Mouse (Mus musculus) limb, embryonic 14.5 days (tissue): ENCODE data around the gene Mettl6. TPM values are rescaled to one million over a fixed set of nuclear protein-coding genes. Genes with fewer than 3 reads are reported as not detected.

ENCODE experiments used
- ATAC-seq: fragments of 200-750 bp; cut with Nextera tagmentation; 2 replicates; pipeline ENCODE4 v1.8.0; 2017; ENCODE audit warnings: low read depth, moderate number of reproducible peaks, moderate TSS enrichment; ENCODE audit not compliant: low FRiP score
- DNase-seq: peaks from one replicate; pipeline ENCODE4 v3.0.0-alpha.2; 2015; ENCODE audit warnings: low spot score
- H3K27ac ChIP-seq: fragments of 300-500 bp; sonication (generic); replicated peaks from 2 replicates; pipeline ENCODE4 v1.5.1; 2014; ENCODE audit warnings: low read depth, mild to moderate bottlenecking, low read length, moderate library complexity, mixed read lengths
- H3K27me3 ChIP-seq: fragments of 300-500 bp; sonication (generic); 2 replicates; pipeline ENCODE4 v1.6.1; 2014; ENCODE audit warnings: low read length, mixed read lengths; ENCODE audit not compliant: control insufficient read depth, insufficient read depth
- H3K36me3 ChIP-seq: fragments of 300-500 bp; sonication (generic); 2 replicates; pipeline ENCODE4 v1.6.1; 2014; ENCODE audit warnings: mild to moderate bottlenecking, low read length, moderate library complexity, mixed read lengths; ENCODE audit not compliant: control insufficient read depth, insufficient read depth
- H3K4me1 ChIP-seq: fragments of 300-500 bp; sonication (generic); 2 replicates; pipeline ENCODE4 v1.6.1; 2014; ENCODE audit warnings: antibody characterized with exemption, low read length, mixed read lengths; ENCODE audit not compliant: control insufficient read depth, insufficient read depth
- H3K4me2 ChIP-seq: fragments of 300-500 bp; sonication (generic); replicated peaks from 2 replicates; pipeline ENCODE4 v1.6.1; 2014; ENCODE audit warnings: low read depth, mild to moderate bottlenecking, low read length, moderate library complexity; ENCODE audit not compliant: severe bottlenecking
- H3K4me3 ChIP-seq: fragments of 300-500 bp; sonication (generic); replicated peaks from 2 replicates; pipeline ENCODE4 v1.5.1; 2014; ENCODE audit warnings: low read length
- H3K9ac ChIP-seq: fragments of 300-500 bp; sonication (generic); 2 replicates; pipeline ENCODE4 v1.6.1; 2014; ENCODE audit warnings: mild to moderate bottlenecking, low read depth, low read length, moderate library complexity; ENCODE audit not compliant: severe bottlenecking
- H3K9me3 ChIP-seq: fragments of 300-500 bp; sonication (generic); 2 replicates; pipeline ENCODE4 v1.6.1; 2016; ENCODE audit warnings: low read length; ENCODE audit not compliant: control insufficient read depth
- POLR2A ChIP-seq: fragments of 200-500 bp; IDR thresholded peaks from 2 replicates; pipeline ENCODE4 v1.8.0; 2012; ENCODE audit warnings: inconsistent platforms, mild to moderate bottlenecking, moderate library complexity, borderline replicate concordance; ENCODE audit not compliant: insufficient read depth, insufficient read length; ENCODE audit errors: extremely low read depth
- WGBS: fragments of 180-500 bp; shearing (Covaris S2); extraction: QIAGEN DNeasy Blood & Tissue Kit; methylation state at CpG from one replicate; pipeline ENCODE4 v1.1.7; 2014; 5-methylcytosine and 5-hydroxymethylcytosine counted together
- polyA plus RNA-seq, 2 experiments: library from polyadenylated mRNA; depleted of rRNA in 1 of 2; stranded (reverse) in 1 of 2; unstranded in 1 of 2; fragments of >200 nt; fragmentation: Nextera tagmentation in 1 of 2; extraction: Ambion mirVana in 1 of 2; gene quantifications; 2 replicates each; pipeline versions ENCODE4 v1.2.1 to v1.2.3; 2012 to 2014

Gene Mettl6
- polyA plus RNA-seq, 2 experiments: 31.3 to 59.8 TPM

DNA sequence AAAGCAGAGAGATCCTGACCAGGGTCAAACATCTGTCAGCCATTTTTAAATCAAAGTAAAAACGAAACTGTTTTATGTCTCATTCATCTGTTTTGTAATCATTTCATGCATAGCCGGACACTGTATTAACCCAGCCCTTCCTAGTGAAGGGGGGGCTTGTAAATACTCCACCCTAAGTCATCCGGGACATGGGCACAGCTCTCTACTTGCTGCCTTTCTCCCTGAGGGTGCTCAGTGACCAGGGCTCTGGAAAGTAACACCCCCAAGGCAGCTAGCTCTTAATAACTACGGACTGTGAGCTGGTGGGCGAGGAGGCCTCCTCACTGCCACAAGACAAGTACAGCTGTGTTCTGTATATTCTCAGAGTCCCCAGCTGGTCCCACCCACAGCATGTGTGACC, 45.8 kb downstream of the Mettl6 start:
- Histone ChIP-seq H3K9ac (no peak overlapping the region), H3K9me3 (no peaks in the 10 kb centered on the region), H3K27me3 (no peaks in the 10 kb centered on the region), H3K36me3 (no peaks in the 10 kb centered on the region), H3K4me3 (no peak overlapping the region), H3K4me1 (no peaks in the 10 kb centered on the region), H3K4me2 (no peak overlapping the region), H3K27ac (no peak overlapping the region)
- no peak for ATAC-seq
- no peak for DNase-seq
- TF ChIP-seq POLR2A: no peak
- WGBS: 45% methylated on average over 5 of the region's 5 CpGs

- no peak for TF ChIP-seq POLR2A
- Histone ChIP-seq H3K27ac (no peak overlapping the region), H3K4me1 (0 out of 2 replicates have a peak, but pooled peaks cover 2% of the 10 kb centered on the region), H3K36me3 (no peaks in the 10 kb centered on the region), H3K9me3 (no peaks in the 10 kb centered on the region), H3K4me2 (no peak overlapping the region), H3K9ac (no peak overlapping the region), H3K4me3 (no peak overlapping the region), H3K27me3 (no peaks in the 10 kb centered on the region)
- 54% methylated on average over 6 of the region's 6 CpGs for WGBS
- no peak for DNase-seq
- no peak for ATAC-seq
These were observed 51.2 kb downstream of the Mettl6 start for GRCm38 (mm10) chr14:31443616-31444015.

- Histone ChIP-seq H3K36me3 (no peaks in the 10 kb centered on the region), H3K4me3 (no peak overlapping the region), H3K4me1 (0 out of 2 replicates have a peak, but pooled peaks cover 2% of the 10 kb centered on the region), H3K27ac (no peak overlapping the region), H3K27me3 (no peaks in the 10 kb centered on the region), H3K4me2 (no peak overlapping the region), H3K9me3 (no peaks in the 10 kb centered on the region), H3K9ac (no peak overlapping the region)
- no peak for ATAC-seq
- WGBS: 80% methylated on average over 6 of the region's 6 CpGs
- TF ChIP-seq POLR2A: no peak
- DNase-seq: no peak
These were observed 54.1 kb downstream of the Mettl6 start for GRCm38 (mm10) chr14:31440725-31441124.

DNA sequence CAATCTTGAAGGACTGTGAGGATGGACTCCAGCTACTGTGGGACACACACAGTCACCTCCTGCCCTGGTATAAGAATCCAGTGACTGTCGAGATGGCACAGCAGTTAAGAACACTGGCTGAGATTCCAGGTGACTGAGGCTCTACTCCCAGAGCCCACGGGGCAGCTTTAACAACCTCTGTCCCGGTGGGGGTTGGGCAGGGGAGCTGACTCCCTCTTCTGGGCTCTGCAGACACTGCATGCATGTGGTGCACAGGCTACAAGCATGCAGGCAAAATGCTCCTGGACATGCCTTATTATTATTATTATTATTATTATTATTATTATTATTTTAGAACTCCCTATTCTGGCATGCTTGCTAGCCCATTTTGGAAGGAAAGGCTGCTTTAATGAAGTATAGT, 54.6 kb downstream of the Mettl6 start:
- Histone ChIP-seq H3K27ac (no peak overlapping the region), H3K36me3 (no peaks in the 10 kb centered on the region), H3K9me3 (no peaks in the 10 kb centered on the region), H3K4me1 (0 out of 2 replicates have a peak, but pooled peaks cover 2% of the 10 kb centered on the region), H3K4me3 (no peak overlapping the region), H3K27me3 (no peaks in the 10 kb centered on the region), H3K9ac (no peak overlapping the region), H3K4me2 (no peak overlapping the region)
- DNase-seq: no peak
- no peak for TF ChIP-seq POLR2A
- ATAC-seq: no peak
- WGBS: 31% methylated on average over 3 of the region's 3 CpGs

DNA sequence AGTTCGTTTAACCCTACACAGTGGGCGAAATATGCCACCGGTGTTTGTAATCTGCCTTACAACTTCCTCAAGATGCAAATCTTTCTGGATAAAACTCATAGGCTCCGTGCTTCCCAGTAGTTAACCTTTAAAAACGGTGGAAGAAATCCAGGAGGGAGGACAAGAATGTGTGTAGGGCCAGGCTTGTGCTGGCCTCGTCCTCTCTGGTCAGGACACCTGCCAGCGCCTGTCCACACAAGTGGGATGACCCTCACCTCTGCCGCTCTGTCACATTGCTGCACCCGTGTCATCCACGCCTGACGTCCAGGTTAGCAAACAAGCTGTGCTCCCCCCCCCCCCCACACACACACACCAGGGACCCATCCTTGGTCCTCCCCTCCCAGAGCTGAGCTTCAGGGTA, 55.6 kb downstream of the Mettl6 start:
- DNase-seq: no peak
- 56% methylated on average over 11 of the region's 11 CpGs for WGBS
- TF ChIP-seq POLR2A: no peak

More for the DNA sequence above, 55.6 kb downstream of the Mettl6 start:
- Histone ChIP-seq H3K9me3 (no peaks in the 10 kb centered on the region), H3K4me1 (peaks cover 6% of the 10 kb centered on the region), H3K9ac (no peak overlapping the region), H3K4me3 (no peak overlapping the region), H3K27me3 (no peaks in the 10 kb centered on the region), H3K36me3 (no peaks in the 10 kb centered on the region), H3K4me2 (no peak overlapping the region), H3K27ac (no peak overlapping the region)
- no peak for ATAC-seq
